8 mouse cellular contexts compared by ENCODE assay signal in the genomic region with DNA sequence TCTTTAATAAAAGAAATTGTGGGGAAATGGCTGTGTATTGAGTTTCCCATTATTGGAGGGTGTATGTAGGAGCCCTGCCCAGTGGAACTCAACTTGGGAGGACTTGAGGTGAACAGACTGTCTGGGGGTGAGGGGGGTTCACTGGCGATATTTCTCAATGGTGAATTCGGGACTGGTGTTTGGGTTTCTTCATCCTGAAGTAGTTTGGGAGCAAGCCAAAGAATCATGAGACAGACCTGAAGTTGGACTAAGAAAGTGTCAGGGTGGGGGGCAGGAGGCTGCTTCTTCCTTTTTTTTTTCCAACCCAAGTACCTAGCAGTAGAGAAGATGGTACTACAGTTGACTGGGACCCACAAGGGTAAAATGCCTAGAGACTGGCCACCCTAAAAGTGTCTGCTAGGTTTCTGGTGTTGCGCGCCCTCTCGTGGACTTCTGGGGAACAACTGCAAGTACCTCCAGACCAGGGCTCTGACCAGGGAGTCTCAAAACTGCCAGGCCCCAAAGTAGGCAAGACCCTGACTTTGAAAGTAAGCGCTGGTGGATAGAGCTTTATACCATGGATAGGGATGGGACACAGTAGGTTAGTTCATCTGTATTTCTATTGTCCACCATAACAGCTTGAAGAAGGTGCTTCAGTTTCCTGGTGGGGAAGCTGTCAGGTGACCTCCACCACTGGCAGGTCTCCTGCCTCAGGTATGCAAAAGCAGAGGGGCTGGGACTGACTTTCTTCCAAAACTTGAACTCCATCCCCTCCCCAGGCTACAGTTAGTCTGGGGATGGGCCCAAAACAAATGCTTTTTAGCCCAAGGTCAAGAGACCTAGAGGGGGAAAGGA. TPM values are rescaled to one million over a fixed set of nuclear protein-coding genes. Genes with fewer than 3 reads are reported as not detected.
DNase-seq lines count a peak whose midpoint lies in the region; ATAC-seq and TF ChIP-seq lines count a peak whose summit lies in the region.
"Had no signal": no experiment of that assay in that cellular context is flagged by ENCODE, and none has a peak within 500 bp of the region (broad histone marks: within the 10 kb centered on the region; RNA-seq: fewer than 3 reads in every experiment).

No protein-coding gene starts in this region.

- WGBS in kidney, embryonic 14.5 days: 38% methylated on average over 6 of the region's 6 CpGs
- 31% methylated on average over 6 of the region's 6 CpGs for WGBS in liver, postnatal 0 days (ENCODE audit: insufficient replicate concordance)

- peaks cover 21% of the 10 kb centered on the region for H3K36me3 ChIP-seq in kidney, embryonic 14.5 days (ENCODE audit: control insufficient read depth, insufficient read depth, low read length)
- peaks cover 4% of the 10 kb centered on the region; the same call in 1 of the 2 replicates for H3K36me3 ChIP-seq in liver, postnatal 0 days (replicated peaks; ENCODE audit: insufficient read depth, low read length)

- peak; percentile 90 for DNase-seq in MN1 (ENCODE audit: low spot score)
- peak; percentile 81 for DNase-seq in cerebellum, adult 8-10 months
- DNase-seq in gastrocnemius, adult 2 months: peak; percentile 82
- DNase-seq in liver, postnatal 0 days: peak; percentile 84
- peak; percentile 67 for DNase-seq in right cerebral cortex, postnatal 4 days

- TF ChIP-seq CTCF in gastrocnemius, adult 2 months (IDR thresholded peaks at IDR 0.05): peak; percentile 90
- TF ChIP-seq CTCF in liver, postnatal 0 days (IDR thresholded peaks at IDR 0.05; ENCODE audit: low read depth): peak; percentile 88

- peak; percentile 64 for ATAC-seq in CD4-positive, CD25-positive, alpha-beta regulatory T cell, adult 4 months
- ATAC-seq in kidney, embryonic 14.5 days (ENCODE audit: low FRiP score, low TSS enrichment): peak; percentile 20; the same call in 1 of the 2 replicates
- peak; percentile 53; the same call in 1 of the 2 replicates for ATAC-seq in liver, postnatal 0 days

- H3K4me2 ChIP-seq in kidney, embryonic 14.5 days (replicated peaks; ENCODE audit: low read depth, low read length): no peak overlapping the region
- no peak overlapping the region for H3K4me2 ChIP-seq in liver, postnatal 0 days (ENCODE audit: low read depth, low read length)
- H3K4me2 ChIP-seq: limb, embryonic 12.5 days had no signal

- no peaks in the 10 kb centered on the region for H3K9me3 ChIP-seq in kidney, embryonic 14.5 days (ENCODE audit: control insufficient read depth, low read length)
- no peaks in the 10 kb centered on the region for H3K9me3 ChIP-seq in liver, postnatal 0 days (ENCODE audit: low read length)
- H3K9me3 ChIP-seq: limb, embryonic 12.5 days had no signal

- intact Hi-C loops in gastrocnemius, adult 2 months (cut with DNase I): loop anchor here (1.0 kb wide), 1 partner anchor 91 kb away; no protein-coding TSS in a partner anchor

- no peak overlapping the region; the same call in 1 of the 2 replicates for H3K4me3 ChIP-seq in gastrocnemius, adult 2 months
- no peak overlapping the region for H3K4me3 ChIP-seq in kidney, embryonic 14.5 days (ENCODE audit: low read length)
- H3K4me3 ChIP-seq in liver, postnatal 0 days (ENCODE audit: low read depth, low read length): no peak overlapping the region
- H3K4me3 ChIP-seq: limb, embryonic 12.5 days had no signal

- H3K4me1 ChIP-seq in kidney, embryonic 14.5 days (ENCODE audit: control insufficient read depth, insufficient read depth, low read length): 0 out of 2 replicates have a peak, but pooled peaks cover 3% of the 10 kb centered on the region
- H3K4me1 ChIP-seq in liver, postnatal 0 days (ENCODE audit: insufficient read depth): 0 out of 2 replicates have a peak, but pooled peaks cover 3% of the 10 kb centered on the region

- peak overlapping the region; percentile 97 for H3K27ac ChIP-seq in gastrocnemius, adult 2 months
- no peak overlapping the region for H3K27ac ChIP-seq in kidney, embryonic 14.5 days (ENCODE audit: low read depth, low read length)
- H3K27ac ChIP-seq in liver, postnatal 0 days (ENCODE audit: low read depth): no peak overlapping the region
- H3K27ac ChIP-seq: limb, embryonic 12.5 days had no signal

- H3K27me3 ChIP-seq in kidney, embryonic 14.5 days (ENCODE audit: control insufficient read depth, insufficient read depth, low read length): no peaks in the 10 kb centered on the region
- no peaks in the 10 kb centered on the region for H3K27me3 ChIP-seq in liver, postnatal 0 days (ENCODE audit: insufficient read depth, low read length)
- H3K27me3 ChIP-seq: limb, embryonic 12.5 days had no signal

- no peak for TF ChIP-seq EP300 in liver, postnatal 0 days (IDR thresholded peaks at IDR 0.05; ENCODE audit: low read depth)

- H3K9ac ChIP-seq in kidney, embryonic 14.5 days (ENCODE audit: low read depth, low read length): no peak overlapping the region
- no peak overlapping the region for H3K9ac ChIP-seq in liver, postnatal 0 days (replicated peaks)
- H3K9ac ChIP-seq: limb, embryonic 12.5 days had no signal

RNA-seq across cellular contexts. Expression of gene Ldhd, which starts 4.3 kb away (rescaled TPM):
- 1 to 10 TPM in 1 of 2 experiments, under 1 TPM in 1; 0.98 to 2.0 TPM for polyA plus RNA-seq in CD4-positive, CD25-positive, alpha-beta regulatory T cell, adult 4 months (2017; shearing (Covaris generic))
- total RNA-seq in gastrocnemius, adult 2 months (2021): 10 to 100 TPM; 29.2 to 35.8 TPM
- 0.53 and 0.99 TPM in 2 replicates for polyA plus RNA-seq in kidney, embryonic 14.5 days (2014; fragmentation: Nextera tagmentation; extraction: Ambion mirVana)
- 0.85 and 1.1 TPM in 2 replicates for polyA plus RNA-seq in liver, postnatal 0 days (2015; fragmentation: Nextera tagmentation; extraction: Ambion mirVana)

RNA-seq across cellular contexts. Expression of gene Zfp1, which starts 17.3 kb away (rescaled TPM):
- 10 to 100 TPM; 41.3 to 41.7 TPM for polyA plus RNA-seq in CD4-positive, CD25-positive, alpha-beta regulatory T cell, adult 4 months (2017; shearing (Covaris generic))
- total RNA-seq in gastrocnemius, adult 2 months (2021): 1 to 10 TPM; 7.9 to 9.4 TPM
- 23.3 and 24.8 TPM in 2 replicates for polyA plus RNA-seq in kidney, embryonic 14.5 days (2014; fragmentation: Nextera tagmentation; extraction: Ambion mirVana)
- polyA plus RNA-seq in liver, postnatal 0 days (2015; fragmentation: Nextera tagmentation; extraction: Ambion mirVana): 3.8 and 4.0 TPM in 2 replicates
